Mouse (Mus musculus) kidney, embryonic 14.5 days (tissue): ENCODE results near the gene Sae1. TPM values are rescaled to one million over a fixed set of nuclear protein-coding genes. Genes with fewer than 3 reads are reported as not detected.

Source experiments
- ATAC-seq: fragments of 200-750 bp; cut with Nextera tagmentation; 2 replicates; pipeline ENCODE4 v1.8.0; 2017; ENCODE audit warnings: moderate number of reproducible peaks, mild to moderate bottlenecking, moderate TSS enrichment, moderate library complexity; ENCODE audit not compliant: low FRiP score, low TSS enrichment
- H3K27ac ChIP-seq: fragments of 300-500 bp; sonication (generic); 2 replicates; pipeline ENCODE4 v1.5.1; 2014; ENCODE audit warnings: low read depth, mild to moderate bottlenecking, low read length, moderate library complexity, mixed read lengths
- H3K27me3 ChIP-seq: fragments of 300-500 bp; sonication (generic); 2 replicates; pipeline ENCODE4 v1.6.1; 2014; ENCODE audit warnings: mild to moderate bottlenecking, low read length; ENCODE audit not compliant: control insufficient read depth, insufficient read depth
- H3K36me3 ChIP-seq: fragments of 300-500 bp; sonication (generic); 2 replicates; pipeline ENCODE4 v1.6.1; 2014; ENCODE audit warnings: low read length, mixed read lengths; ENCODE audit not compliant: control insufficient read depth, insufficient read depth
- H3K4me1 ChIP-seq: fragments of 300-500 bp; sonication (generic); 2 replicates; pipeline ENCODE4 v1.6.1; 2014; ENCODE audit warnings: low read length, mixed read lengths; ENCODE audit not compliant: control insufficient read depth, insufficient read depth
- H3K4me2 ChIP-seq: fragments of 300-500 bp; sonication (generic); replicated peaks from 2 replicates; pipeline ENCODE4 v1.6.1; 2014; ENCODE audit warnings: low read depth, mild to moderate bottlenecking, low read length
- H3K4me3 ChIP-seq: fragments of 300-500 bp; sonication (generic); 2 replicates; pipeline ENCODE4 v1.5.1; 2014; ENCODE audit warnings: mild to moderate bottlenecking, low read length
- H3K9ac ChIP-seq: fragments of 300-500 bp; sonication (generic); 2 replicates; pipeline ENCODE4 v1.6.1; 2014; ENCODE audit warnings: low read depth, mild to moderate bottlenecking, low read length, moderate library complexity
- H3K9me3 ChIP-seq: fragments of 300-500 bp; sonication (generic); 2 replicates; pipeline ENCODE4 v1.6.1; 2016; ENCODE audit warnings: low read length; ENCODE audit not compliant: control insufficient read depth
- WGBS: fragments of 180-500 bp; shearing (Covaris S2); extraction: QIAGEN DNeasy Blood & Tissue Kit; methylation state at CpG from one replicate; pipeline ENCODE4 v1.1.7; 2014; 5-methylcytosine and 5-hydroxymethylcytosine counted together
- polyA plus RNA-seq: library from polyadenylated mRNA; unstranded; fragments of >200 nt; fragmentation: Nextera tagmentation; extraction: Ambion mirVana; gene quantifications from 2 replicates; pipeline ENCODE4 v1.2.1, GENCODE M21; 2014

Gene Sae1
- polyA plus RNA-seq, 1 experiment from 2014 or later: 323 TPM

DNA sequence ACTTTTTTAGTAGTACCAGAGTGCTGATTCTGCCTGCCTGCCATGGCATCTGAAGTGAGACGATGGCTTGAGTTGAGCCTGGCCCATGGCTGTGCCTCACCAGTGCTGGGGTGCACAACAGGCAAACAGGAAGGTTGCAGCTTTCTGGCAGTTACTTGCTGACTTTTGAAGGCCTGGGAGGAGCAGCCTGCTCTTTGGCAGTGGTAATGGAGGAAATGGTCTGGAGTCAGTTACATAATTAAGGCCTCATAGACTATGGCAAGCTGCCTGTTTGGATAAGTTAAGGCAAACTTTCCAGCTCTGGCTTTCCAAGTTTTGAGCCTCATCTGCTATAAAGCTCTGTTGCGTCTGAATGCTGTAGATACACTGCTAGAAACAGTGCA is 17.5 kb upstream of the Sae1 start:
- H3K27me3 ChIP-seq: no peaks in the 10 kb centered on the region
- 86% methylated on average over 2 of the region's 2 CpGs for WGBS
- no peaks in the 10 kb centered on the region for H3K36me3 ChIP-seq
- no peak overlapping the region for H3K4me3 ChIP-seq
- ATAC-seq: no peak
- H3K9ac ChIP-seq: peak overlapping the region; percentile 44
- no peaks in the 10 kb centered on the region for H3K9me3 ChIP-seq
- H3K27ac ChIP-seq: peak overlapping the region; percentile 90
- no peak overlapping the region; the same call in 1 of the 2 replicates for H3K4me2 ChIP-seq
- H3K4me1 ChIP-seq: peaks cover 30% of the 10 kb centered on the region

GRCm38 (mm10) chr7:16404315-16405072 is 16.9 kb upstream of the Sae1 start:
- Histone ChIP-seq H3K4me2 (no peak overlapping the region; the same call in 1 of the 2 replicates), H3K36me3 (no peaks in the 10 kb centered on the region), H3K4me1 (peaks cover 30% of the 10 kb centered on the region), H3K4me3 (no peak overlapping the region), H3K9ac (peak overlapping the region; percentile 44; the same call in 1 of the 2 replicates), H3K27me3 (no peaks in the 10 kb centered on the region), H3K9me3 (no peaks in the 10 kb centered on the region), H3K27ac (peak overlapping the region; percentile 90)
- no peak for ATAC-seq
- 79% methylated on average over 3 of the region's 3 CpGs for WGBS

GRCm38 (mm10) chr7:16402968-16403948 is 15.7 kb upstream of the Sae1 start:
- no peaks in the 10 kb centered on the region for H3K27me3 ChIP-seq
- peak overlapping the region; percentile 100 for H3K27ac ChIP-seq
- WGBS: 35% methylated on average over 21 of the region's 21 CpGs
- H3K9ac ChIP-seq: peak overlapping the region; percentile 100
- H3K4me3 ChIP-seq: peak overlapping the region; percentile 96
- H3K4me1 ChIP-seq: peaks cover 30% of the 10 kb centered on the region
- peak overlapping the region; percentile 65 for H3K4me2 ChIP-seq
- no peaks in the 10 kb centered on the region for H3K36me3 ChIP-seq
- no peak for ATAC-seq
- no peaks in the 10 kb centered on the region for H3K9me3 ChIP-seq

DNA sequence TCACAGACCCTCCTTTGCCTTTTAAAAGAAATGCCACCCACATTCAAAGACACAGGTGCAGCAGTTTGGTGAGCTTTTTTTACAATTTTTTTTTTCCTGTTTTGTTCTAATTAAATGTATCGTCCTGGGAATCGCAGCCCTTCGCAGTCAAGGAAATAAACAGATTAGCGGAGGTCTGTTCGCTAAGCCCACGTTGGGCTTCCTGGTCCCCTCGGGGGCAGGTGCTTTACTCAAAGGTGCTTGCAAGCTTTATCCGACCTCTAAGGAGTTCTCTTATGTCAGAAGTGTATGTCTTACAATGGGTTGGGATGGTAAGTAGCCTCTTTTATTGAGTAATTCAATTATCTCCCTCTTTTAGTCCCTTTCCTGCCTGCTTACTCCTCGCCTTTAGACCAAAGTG is 14.8 kb upstream of the Sae1 start:
- ATAC-seq: no peak
- peak overlapping the region; percentile 96 for H3K4me3 ChIP-seq
- no peaks in the 10 kb centered on the region for H3K9me3 ChIP-seq
- H3K27ac ChIP-seq: peak overlapping the region; percentile 100
- H3K9ac ChIP-seq: peak overlapping the region; percentile 100
- H3K36me3 ChIP-seq: no peaks in the 10 kb centered on the region
- WGBS: 1% methylated on average over 9 of the region's 9 CpGs
- H3K4me1 ChIP-seq: peaks cover 30% of the 10 kb centered on the region
- no peaks in the 10 kb centered on the region for H3K27me3 ChIP-seq
- peak overlapping the region; percentile 65 for H3K4me2 ChIP-seq

GRCm38 (mm10) chr7:16401991-16402431 is 14.4 kb upstream of the Sae1 start:
- H3K9me3 ChIP-seq: no peaks in the 10 kb centered on the region
- ATAC-seq: no peak
- H3K9ac ChIP-seq: peak overlapping the region; percentile 100
- H3K4me3 ChIP-seq: peak overlapping the region; percentile 96
- no peaks in the 10 kb centered on the region for H3K36me3 ChIP-seq
- WGBS: under 1% methylated on average over 17 of the region's 17 CpGs
- H3K4me1 ChIP-seq: peaks cover 30% of the 10 kb centered on the region
- H3K27me3 ChIP-seq: no peaks in the 10 kb centered on the region
- peak overlapping the region; percentile 100 for H3K27ac ChIP-seq
- peak overlapping the region; percentile 65 for H3K4me2 ChIP-seq

- H3K36me3 ChIP-seq: no peaks in the 10 kb centered on the region
- H3K27ac ChIP-seq: peak within 1 kb of the TSS; percentile 100
- ATAC-seq: peak; percentile 55
- H3K27me3 ChIP-seq: no peaks in the 10 kb centered on the region
- peak within 1 kb of the TSS; percentile 65 for H3K4me2 ChIP-seq
- H3K9me3 ChIP-seq: no peaks in the 10 kb centered on the region
- peaks cover 25% of the 10 kb centered on the region for H3K4me1 ChIP-seq
- WGBS: under 1% methylated on average over 59 of the region's 85 CpGs
- peak within 1 kb of the TSS; percentile 96 for H3K4me3 ChIP-seq
- peak within 1 kb of the TSS; percentile 100 for H3K9ac ChIP-seq
Measured at GRCm38 (mm10) chr7:16400689-16401611, 13.3 kb upstream of the Sae1 start, which contains the start of gene Zc3h4. Gene Zc3h4, plus strand, starts transcription at chr7:16400910.

- Histone ChIP-seq H3K27me3 (no peaks in the 10 kb centered on the region), H3K9ac (peak overlapping the region; percentile 100), H3K4me3 (peak overlapping the region; percentile 96), H3K4me1 (peaks cover 16% of the 10 kb centered on the region; the same call in 1 of the 2 replicates), H3K9me3 (no peaks in the 10 kb centered on the region), H3K27ac (peak overlapping the region; percentile 100), H3K36me3 (no peaks in the 10 kb centered on the region), H3K4me2 (peak overlapping the region; percentile 65)
- peak; percentile 93 for ATAC-seq
- under 1% methylated on average over 76 of the region's 77 CpGs for WGBS
Measured at GRCm38 (mm10) chr7:16399820-16400688, 12.4 kb upstream of the Sae1 start.
